Mouse (Mus musculus): Measurements from ENCODE around the gene Epgn.

The Epgn gene

GRCm38 (mm10) chr5:91027164-91027563 lies at the start of gene Epgn:
Gene Epgn (plus strand): TSS chr5:91027464.
- no peak for DNase-seq

- DNase-seq = no peak
Observed at GRCm38 (mm10) chr5:90980297-90980696, 47.0 kb upstream of the Epgn start.

- DNase-seq = no peak
Observed at GRCm38 (mm10) chr5:90987605-90988004, 39.7 kb upstream of the Epgn start.

- no peak for DNase-seq
Observed at GRCm38 (mm10) chr5:90988149-90988548, 39.1 kb upstream of the Epgn start.

- DNase-seq = no peak
Observed at GRCm38 (mm10) chr5:90988592-90988991, 38.7 kb upstream of the Epgn start.

- DNase-seq = no peak
Observed at GRCm38 (mm10) chr5:90999942-91000341, 27.3 kb upstream of the Epgn start.

- no peak for DNase-seq
Observed at GRCm38 (mm10) chr5:91015216-91015615, 12.0 kb upstream of the Epgn start.

GRCm38 (mm10) chr5:91023114-91023513 lies 4.2 kb upstream of the Epgn start:
- no peak for DNase-seq

- no peak for DNase-seq
Observed at GRCm38 (mm10) chr5:91027840-91028239, 576 bp downstream of the Epgn start.

- DNase-seq = no peak
Observed at GRCm38 (mm10) chr5:91030629-91031028, 3.4 kb downstream of the Epgn start.

GRCm38 (mm10) chr5:91035341-91035740 lies 8.1 kb downstream of the Epgn start:
- DNase-seq = peak; percentile 6 to 20

- no peak for DNase-seq
Observed at GRCm38 (mm10) chr5:91036628-91037027, 9.4 kb downstream of the Epgn start.

GRCm38 (mm10) chr5:91037756-91038155 lies 10.5 kb downstream of the Epgn start:
- DNase-seq = no peak

- DNase-seq = peak; percentile 58 to 74
Observed at GRCm38 (mm10) chr5:91038547-91038946, 11.3 kb downstream of the Epgn start.

GRCm38 (mm10) chr5:91038963-91039362 lies 11.7 kb downstream of the Epgn start:
- DNase-seq = no peak

GRCm38 (mm10) chr5:91047987-91048386 lies 20.7 kb downstream of the Epgn start:
- DNase-seq = no peak

- DNase-seq = no peak
Observed at GRCm38 (mm10) chr5:91048397-91048796, 21.1 kb downstream of the Epgn start.

GRCm38 (mm10) chr5:91072340-91072739 lies 45.1 kb downstream of the Epgn start:
- no peak for DNase-seq

GRCm38 (mm10) chr5:91073626-91074025 lies 46.4 kb downstream of the Epgn start:
- DNase-seq = no peak

- DNase-seq = no peak
Observed at GRCm38 (mm10) chr5:91074026-91074425, 46.8 kb downstream of the Epgn start.

- peak; percentile 12 for DNase-seq
Observed at GRCm38 (mm10) chr5:91074450-91074950, 47.2 kb downstream of the Epgn start, which contains the start of gene Ereg. Gene Ereg (plus strand): TSS chr5:91074622.

- DNase-seq = no peak
Observed at GRCm38 (mm10) chr5:91075021-91075420, 47.8 kb downstream of the Epgn start.

GRCm38 (mm10) chr5:91083016-91083415 lies 55.8 kb downstream of the Epgn start:
- DNase-seq = no peak

Data from kidney, postnatal 4 days (tissue).